Mouse (Mus musculus) common myeloid progenitor, adult 5-6 weeks (primary cell): ENCODE data around the gene Adamtsl5. TPM values are rescaled to one million over a fixed set of nuclear protein-coding genes. Genes with fewer than 3 reads are reported as not detected.
A peak's percentile ranks its signal among the peaks of the same experiment; 100 is the strongest.

ENCODE experiments used
- ATAC-seq: replicated peaks from 2 replicates; pipeline ENCODE4 v1.8.0; 2016; ENCODE audit warnings: low read depth, mild to moderate bottlenecking, moderate TSS enrichment, inconsistent platforms; ENCODE audit not compliant: poor library complexity, severe bottlenecking
- total RNA-seq: library from RNA; stranded (forward); fragments of 200-1000, 187-1606 nt; gene quantifications from 2 replicates; pipeline ENCODE4 v1.2.3, GENCODE M21; 2017

Gene Adamtsl5
- total RNA-seq, result 0.10 and 0.64 TPM in 2 replicates

GRCm38 (mm10) chr10:80348244-80348781, at the start of gene Adamtsl5:
Gene Adamtsl5 (minus strand): TSS chr10:80348412.
- peak; percentile 37 for ATAC-seq

- ATAC-seq, result no peak
Measured at GRCm38 (mm10) chr10:80397524-80398173, 49.4 kb upstream of the Adamtsl5 start.

- no peak for ATAC-seq
Measured at GRCm38 (mm10) chr10:80396822-80397523, 48.8 kb upstream of the Adamtsl5 start.

- ATAC-seq, result no peak
Measured at GRCm38 (mm10) chr10:80395025-80395627, 46.9 kb upstream of the Adamtsl5 start.

GRCm38 (mm10) chr10:80392687-80393086, 44.5 kb upstream of the Adamtsl5 start:
- ATAC-seq, result no peak

GRCm38 (mm10) chr10:80390697-80391096, 42.5 kb upstream of the Adamtsl5 start:
- no peak for ATAC-seq

GRCm38 (mm10) chr10:80389185-80389708, 41.0 kb upstream of the Adamtsl5 start:
- no peak for ATAC-seq

- ATAC-seq, result no peak
Measured at GRCm38 (mm10) chr10:80388731-80389130, 40.5 kb upstream of the Adamtsl5 start.

- peak; percentile 17; the same call in 1 of the 2 replicates for ATAC-seq
Measured at GRCm38 (mm10) chr10:80387522-80387959, 39.3 kb upstream of the Adamtsl5 start, which contains the start of gene Mex3d. Gene Mex3d (minus strand): TSS chr10:80387659.

- no peak for ATAC-seq
Measured at GRCm38 (mm10) chr10:80386735-80387471, 38.7 kb upstream of the Adamtsl5 start.

- ATAC-seq, result peak; percentile 43
Measured at GRCm38 (mm10) chr10:80385811-80386734, 37.9 kb upstream of the Adamtsl5 start.

GRCm38 (mm10) chr10:80385310-80385709, 37.1 kb upstream of the Adamtsl5 start:
- ATAC-seq, result no peak

- peak; percentile 18; the same call in 1 of the 2 replicates for ATAC-seq
Measured at GRCm38 (mm10) chr10:80384709-80385108, 36.5 kb upstream of the Adamtsl5 start.

- ATAC-seq, result no peak
Measured at GRCm38 (mm10) chr10:80384115-80384639, 36.0 kb upstream of the Adamtsl5 start.

GRCm38 (mm10) chr10:80383431-80383830, 35.2 kb upstream of the Adamtsl5 start:
- no peak for ATAC-seq

- ATAC-seq, result no peak
Measured at GRCm38 (mm10) chr10:80382641-80383365, 34.6 kb upstream of the Adamtsl5 start.

- ATAC-seq, result no peak
Measured at GRCm38 (mm10) chr10:80377716-80378115, 29.5 kb upstream of the Adamtsl5 start.

- peak; percentile 91 for ATAC-seq
Measured at GRCm38 (mm10) chr10:80376160-80376559, 27.9 kb upstream of the Adamtsl5 start.
